Mouse (Mus musculus): ENCODE measurements around the gene Olig3. TPM values are rescaled to one million over a fixed set of nuclear protein-coding genes. Genes with fewer than 3 reads are reported as not detected.

The Olig3 gene
- polyA plus RNA-seq, 1 experiment from 2014 or later = not detected

DNA sequence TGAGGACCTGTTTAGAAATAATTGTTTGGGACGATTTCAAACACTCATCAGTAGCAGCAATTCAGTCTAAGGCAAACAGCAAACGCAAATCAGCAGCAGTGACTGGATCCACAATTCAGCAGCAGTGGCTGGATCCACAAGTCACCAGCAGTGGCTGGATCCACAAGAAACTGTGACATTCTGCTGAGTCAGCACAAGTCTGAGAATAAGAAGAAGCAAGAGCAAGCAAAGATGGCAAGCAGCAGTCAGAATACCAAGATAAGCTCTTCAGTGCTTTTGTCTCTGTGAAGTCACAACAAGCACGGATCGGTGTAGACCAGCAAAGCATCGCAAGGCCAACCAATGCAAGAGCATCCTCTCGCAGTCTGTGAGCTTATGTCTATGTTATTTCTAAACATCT lies 12.3 kb upstream of the Olig3 start:
- peaks cover 5% of the 10 kb centered on the region; the same call in 1 of the 2 replicates for H3K27me3 ChIP-seq (ENCODE audit: control insufficient read depth, insufficient read depth, low read depth, low read length)

DNA sequence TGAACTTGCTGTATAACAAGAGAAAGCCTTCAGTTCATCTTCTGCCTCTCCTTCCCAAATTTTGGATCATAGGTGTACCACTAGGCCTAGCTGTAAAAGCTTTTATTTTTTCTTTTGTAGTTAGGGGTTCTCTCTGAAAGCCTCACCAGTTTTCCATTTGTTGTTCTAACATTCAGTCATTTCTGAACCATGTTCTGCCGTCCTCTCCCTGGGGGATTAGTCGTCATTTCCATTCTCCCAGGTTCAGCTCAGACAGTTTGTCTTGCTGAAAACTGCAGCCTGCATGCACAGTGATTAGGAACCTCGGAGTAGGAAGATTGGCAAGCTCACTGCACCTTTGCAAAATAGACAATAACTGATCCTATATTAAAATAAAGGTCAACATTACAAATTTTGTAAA lies 7.0 kb upstream of the Olig3 start:
- Histone ChIP-seq H3K4me1 (ENCODE audit: control insufficient read depth, low read depth, low read length) (no peaks in the 10 kb centered on the region), H3K9me3 (replicated peaks; ENCODE audit: control insufficient read depth, low read length) (no peaks in the 10 kb centered on the region), H3K27me3 (ENCODE audit: control insufficient read depth, insufficient read depth, low read depth, low read length) (peaks cover 31% of the 10 kb centered on the region), H3K4me2 (ENCODE audit: low read depth, low read length) (no peak overlapping the region), H3K9ac (ENCODE audit: low read depth, low read length) (no peak overlapping the region), H3K36me3 (ENCODE audit: control insufficient read depth, insufficient read depth) (no peaks in the 10 kb centered on the region), H3K27ac (ENCODE audit: low read length) (no peak overlapping the region), H3K4me3 (ENCODE audit: low read depth, low read length) (no peak overlapping the region)
- ATAC-seq (ENCODE audit: low read depth) = no peak
- 39% methylated on average over 3 of the region's 3 CpGs for WGBS (ENCODE audit: insufficient replicate concordance)

More for the DNA sequence above, 12.3 kb upstream of the Olig3 start:
- H3K4me2 ChIP-seq (ENCODE audit: low read depth, low read length) = no peak overlapping the region
- no peak overlapping the region for H3K4me3 ChIP-seq (ENCODE audit: low read depth, low read length)
- H3K27ac ChIP-seq (ENCODE audit: low read length) = no peak overlapping the region
- 74% methylated on average over 6 of the region's 6 CpGs for WGBS (ENCODE audit: insufficient replicate concordance)
- H3K4me1 ChIP-seq (ENCODE audit: control insufficient read depth, low read depth, low read length) = no peaks in the 10 kb centered on the region
- H3K9ac ChIP-seq (ENCODE audit: low read depth, low read length) = no peak overlapping the region
- no peak for ATAC-seq (ENCODE audit: low read depth)
- H3K9me3 ChIP-seq (replicated peaks; ENCODE audit: control insufficient read depth, low read length) = no peaks in the 10 kb centered on the region
- H3K36me3 ChIP-seq (ENCODE audit: control insufficient read depth, insufficient read depth) = no peaks in the 10 kb centered on the region

DNA sequence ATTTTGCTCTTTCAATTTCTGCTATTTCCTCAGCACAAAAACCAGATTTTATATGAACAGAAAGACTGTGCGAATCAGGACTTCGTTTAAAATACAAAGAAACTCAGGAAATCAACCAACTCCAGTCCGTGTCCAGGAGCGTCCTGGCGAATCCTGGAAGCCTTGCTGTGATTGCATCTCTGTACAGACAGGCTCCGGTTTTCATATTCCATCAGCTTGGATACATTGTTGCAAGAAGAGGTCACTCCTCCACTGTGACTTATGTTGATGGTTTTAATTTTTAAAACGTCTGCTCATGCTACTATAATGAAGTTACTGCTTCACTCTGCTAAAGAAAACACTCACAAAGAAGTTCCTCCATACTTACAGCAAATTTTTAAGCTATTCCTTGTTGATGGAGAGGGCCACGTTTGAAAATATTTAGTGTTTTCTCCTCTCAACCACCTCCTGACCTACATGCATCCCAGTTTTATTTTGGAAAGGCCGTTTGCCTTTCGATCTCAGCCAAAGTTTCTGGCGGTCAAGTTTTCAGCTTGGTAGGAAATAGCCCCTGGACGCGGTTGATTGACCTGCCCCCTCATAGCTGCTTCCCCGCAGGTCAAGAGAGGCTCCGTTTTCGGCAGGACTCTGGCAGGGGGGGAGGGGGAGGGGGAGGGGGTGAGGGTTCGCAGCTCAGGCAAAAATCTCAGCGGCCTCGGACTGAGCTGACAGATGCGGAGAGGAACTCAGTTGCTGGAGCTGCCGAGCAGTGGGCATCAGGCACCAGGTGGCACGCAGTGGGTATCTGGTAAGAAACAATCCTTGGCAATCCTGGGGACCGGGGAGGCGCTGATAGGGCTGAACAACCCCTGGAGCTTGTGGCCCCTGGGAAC lies 4.1 kb upstream of the Olig3 start:
- no peak overlapping the region for H3K27ac ChIP-seq (ENCODE audit: low read length)
- ATAC-seq (ENCODE audit: low read depth) = no peak
- no peak overlapping the region for H3K4me3 ChIP-seq (ENCODE audit: low read depth, low read length)
- H3K4me1 ChIP-seq (ENCODE audit: control insufficient read depth, low read depth, low read length) = no peaks in the 10 kb centered on the region
- H3K27me3 ChIP-seq (ENCODE audit: control insufficient read depth, insufficient read depth, low read depth, low read length) = peaks cover 58% of the 10 kb centered on the region
- H3K4me2 ChIP-seq (ENCODE audit: low read depth, low read length) = no peak overlapping the region
- H3K36me3 ChIP-seq (ENCODE audit: control insufficient read depth, insufficient read depth) = no peaks in the 10 kb centered on the region
- no peaks in the 10 kb centered on the region for H3K9me3 ChIP-seq (replicated peaks; ENCODE audit: control insufficient read depth, low read length)
- 2% methylated on average over 24 of the region's 24 CpGs for WGBS (ENCODE audit: insufficient replicate concordance)
- no peak overlapping the region for H3K9ac ChIP-seq (ENCODE audit: low read depth, low read length)

DNA sequence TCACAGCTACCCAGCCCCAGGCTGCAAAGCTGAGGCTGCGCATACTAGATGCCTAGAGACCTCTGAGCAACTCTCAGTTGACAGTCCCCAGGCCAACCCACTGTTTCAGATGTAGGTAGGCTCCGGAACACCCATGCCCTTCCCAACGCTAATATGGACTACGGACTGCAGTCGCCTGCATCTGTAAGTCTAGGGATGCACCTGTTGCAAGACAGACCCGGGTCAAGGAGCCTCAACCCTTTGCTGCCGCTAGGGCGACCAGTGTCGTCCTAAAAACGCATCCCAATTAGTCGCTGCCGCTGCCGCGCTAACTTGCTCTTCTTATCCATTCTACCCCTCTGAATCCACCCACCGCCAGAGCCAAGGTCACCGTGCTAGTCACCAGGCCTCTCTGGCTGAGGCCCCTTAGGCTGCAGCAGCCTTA lies 3.4 kb upstream of the Olig3 start:
- H3K27me3 ChIP-seq (ENCODE audit: control insufficient read depth, insufficient read depth, low read depth, low read length) = peaks cover 65% of the 10 kb centered on the region
- H3K4me2 ChIP-seq (ENCODE audit: low read depth, low read length) = no peak overlapping the region
- no peaks in the 10 kb centered on the region for H3K9me3 ChIP-seq (replicated peaks; ENCODE audit: control insufficient read depth, low read length)
- no peaks in the 10 kb centered on the region for H3K4me1 ChIP-seq (ENCODE audit: control insufficient read depth, low read depth, low read length)
- H3K36me3 ChIP-seq (ENCODE audit: control insufficient read depth, insufficient read depth) = no peaks in the 10 kb centered on the region
- no peak for ATAC-seq (ENCODE audit: low read depth)
- 3% methylated on average over 16 of the region's 16 CpGs for WGBS (ENCODE audit: insufficient replicate concordance)
- H3K27ac ChIP-seq (ENCODE audit: low read length) = no peak overlapping the region
- H3K9ac ChIP-seq (ENCODE audit: low read depth, low read length) = no peak overlapping the region
- H3K4me3 ChIP-seq (ENCODE audit: low read depth, low read length) = no peak overlapping the region

DNA sequence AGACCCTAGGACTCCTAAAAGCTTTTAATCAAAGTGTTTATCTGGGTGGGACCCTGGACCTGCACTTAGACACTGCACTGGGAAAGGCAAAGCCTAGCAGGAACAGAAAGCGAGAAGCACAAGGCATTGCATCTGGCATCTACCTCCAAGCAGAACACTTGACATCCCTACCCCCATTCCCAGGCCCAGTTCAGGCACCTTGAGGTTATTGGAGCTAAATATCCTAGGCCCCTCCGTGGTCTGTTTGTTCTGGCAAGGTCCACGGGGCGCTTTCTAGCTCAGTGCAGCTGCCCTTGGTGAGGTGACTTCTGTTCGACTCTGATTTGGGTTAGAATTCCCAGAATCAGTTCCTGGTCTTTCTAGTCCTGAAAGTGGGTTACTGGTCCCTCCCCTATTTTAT lies 2.7 kb upstream of the Olig3 start:
- Histone ChIP-seq H3K4me3 (ENCODE audit: low read depth, low read length) (no peak overlapping the region), H3K36me3 (ENCODE audit: control insufficient read depth, insufficient read depth) (no peaks in the 10 kb centered on the region), H3K9ac (ENCODE audit: low read depth, low read length) (no peak overlapping the region), H3K4me1 (ENCODE audit: control insufficient read depth, low read depth, low read length) (no peaks in the 10 kb centered on the region), H3K9me3 (replicated peaks; ENCODE audit: control insufficient read depth, low read length) (no peaks in the 10 kb centered on the region), H3K4me2 (ENCODE audit: low read depth, low read length) (no peak overlapping the region), H3K27ac (ENCODE audit: low read length) (no peak overlapping the region), H3K27me3 (ENCODE audit: control insufficient read depth, insufficient read depth, low read depth, low read length) (peaks cover 72% of the 10 kb centered on the region)
- WGBS (ENCODE audit: insufficient replicate concordance) = 9% methylated on average over 5 of the region's 5 CpGs
- ATAC-seq (ENCODE audit: low read depth) = no peak

DNA sequence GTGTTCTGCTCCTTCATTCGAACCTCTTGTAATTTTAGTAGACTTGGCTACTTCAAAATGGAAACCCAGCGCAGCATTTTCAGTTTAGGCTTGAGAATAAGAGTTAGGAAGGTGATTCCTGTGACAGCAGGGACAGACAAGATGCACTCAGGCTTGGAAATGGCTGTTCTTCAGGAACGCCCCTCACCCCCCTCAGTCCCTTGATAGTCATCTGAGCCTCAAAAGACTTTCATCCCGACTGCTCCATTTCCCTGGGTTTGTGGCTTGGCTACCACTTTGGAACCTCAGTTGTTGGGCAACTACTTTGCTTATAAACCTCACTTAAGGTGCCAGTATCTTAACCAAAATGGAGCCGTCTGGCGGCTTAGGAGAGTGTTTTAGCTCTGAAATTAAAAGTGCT lies 2.2 kb upstream of the Olig3 start:
- Histone ChIP-seq H3K9ac (ENCODE audit: low read depth, low read length) (no peak overlapping the region), H3K4me1 (ENCODE audit: control insufficient read depth, low read depth, low read length) (no peaks in the 10 kb centered on the region), H3K27me3 (ENCODE audit: control insufficient read depth, insufficient read depth, low read depth, low read length) (peaks cover 77% of the 10 kb centered on the region), H3K36me3 (ENCODE audit: control insufficient read depth, insufficient read depth) (no peaks in the 10 kb centered on the region), H3K9me3 (replicated peaks; ENCODE audit: control insufficient read depth, low read length) (no peaks in the 10 kb centered on the region), H3K27ac (ENCODE audit: low read length) (no peak overlapping the region), H3K4me3 (ENCODE audit: low read depth, low read length) (no peak overlapping the region), H3K4me2 (ENCODE audit: low read depth, low read length) (no peak overlapping the region)
- ATAC-seq (ENCODE audit: low read depth) = no peak
- 6% methylated on average over 6 of the region's 6 CpGs for WGBS (ENCODE audit: insufficient replicate concordance)

DNA sequence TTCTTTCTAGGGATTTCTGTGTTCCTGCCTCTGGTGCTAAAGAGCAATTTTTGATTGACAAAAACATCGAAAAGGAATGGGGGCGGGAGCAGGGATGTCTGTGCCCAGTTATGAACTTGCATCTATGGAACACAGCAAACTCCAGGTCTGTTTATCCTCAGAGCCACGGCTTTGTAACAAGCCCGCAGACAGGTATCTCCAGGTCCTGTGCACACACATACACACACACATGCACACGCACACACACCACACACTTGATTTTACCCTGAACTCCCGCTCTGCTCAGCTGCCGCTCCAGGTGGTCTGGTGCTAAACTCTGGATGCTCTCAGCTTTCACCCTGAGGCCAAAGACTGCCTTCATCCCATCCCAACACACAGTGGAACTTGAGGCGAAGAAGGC lies 1.3 kb upstream of the Olig3 start:
- Histone ChIP-seq H3K27ac (ENCODE audit: low read length) (no peak overlapping the region), H3K4me2 (ENCODE audit: low read depth, low read length) (no peak overlapping the region), H3K4me3 (ENCODE audit: low read depth, low read length) (no peak overlapping the region), H3K9me3 (replicated peaks; ENCODE audit: control insufficient read depth, low read length) (no peaks in the 10 kb centered on the region), H3K27me3 (ENCODE audit: control insufficient read depth, insufficient read depth, low read depth, low read length) (peaks cover 82% of the 10 kb centered on the region), H3K9ac (ENCODE audit: low read depth, low read length) (no peak overlapping the region), H3K4me1 (ENCODE audit: control insufficient read depth, low read depth, low read length) (no peaks in the 10 kb centered on the region), H3K36me3 (ENCODE audit: control insufficient read depth, insufficient read depth) (no peaks in the 10 kb centered on the region)
- WGBS (ENCODE audit: insufficient replicate concordance) = 7% methylated on average over 8 of the region's 8 CpGs
- ATAC-seq (ENCODE audit: low read depth) = no peak

DNA sequence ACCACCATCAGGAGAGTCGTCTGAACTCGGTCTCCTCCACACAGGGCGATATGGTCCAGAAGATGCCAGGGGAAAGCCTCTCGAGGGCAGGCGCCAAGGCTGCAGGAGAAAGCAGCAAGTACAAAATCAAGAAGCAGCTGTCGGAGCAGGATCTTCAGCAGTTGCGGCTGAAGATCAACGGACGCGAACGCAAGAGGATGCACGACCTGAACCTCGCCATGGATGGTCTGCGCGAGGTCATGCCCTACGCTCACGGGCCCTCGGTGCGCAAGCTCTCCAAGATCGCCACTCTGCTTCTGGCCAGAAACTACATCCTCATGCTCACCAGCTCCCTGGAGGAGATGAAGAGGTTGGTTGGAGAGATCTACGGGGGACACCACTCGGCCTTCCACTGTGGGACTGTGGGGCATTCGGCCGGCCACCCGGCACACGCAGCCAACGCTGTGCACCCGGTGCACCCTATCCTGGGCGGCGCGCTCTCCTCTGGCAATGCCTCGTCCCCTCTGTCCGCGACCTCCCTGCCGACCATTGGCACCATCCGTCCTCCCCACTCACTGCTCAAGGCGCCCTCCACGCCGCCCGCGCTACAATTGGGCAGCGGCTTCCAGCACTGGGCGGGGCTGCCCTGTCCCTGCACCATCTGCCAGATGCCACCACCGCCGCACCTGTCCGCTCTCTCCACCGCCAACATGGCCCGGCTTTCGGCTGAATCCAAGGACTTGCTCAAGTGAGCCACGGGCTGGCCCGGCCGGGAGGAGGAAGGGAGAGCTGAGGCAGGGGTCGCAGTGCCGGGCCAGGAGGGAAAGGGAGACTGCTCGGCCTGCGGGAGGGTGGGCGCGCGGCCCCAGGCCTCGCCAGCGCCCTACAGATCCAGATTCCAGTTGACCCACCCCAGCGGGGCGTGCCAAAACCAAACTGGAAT lies 648 bp downstream of the Olig3 start:
- Histone ChIP-seq H3K36me3 (ENCODE audit: control insufficient read depth, insufficient read depth) (no peaks in the 10 kb centered on the region), H3K9ac (ENCODE audit: low read depth, low read length) (no peak overlapping the region), H3K27me3 (ENCODE audit: control insufficient read depth, insufficient read depth, low read depth, low read length) (peaks cover 93% of the 10 kb centered on the region), H3K4me1 (ENCODE audit: control insufficient read depth, low read depth, low read length) (no peaks in the 10 kb centered on the region), H3K4me2 (ENCODE audit: low read depth, low read length) (no peak overlapping the region), H3K27ac (ENCODE audit: low read length) (no peak overlapping the region), H3K4me3 (ENCODE audit: low read depth, low read length) (no peak overlapping the region), H3K9me3 (replicated peaks; ENCODE audit: control insufficient read depth, low read length) (no peaks in the 10 kb centered on the region)
- 2% methylated on average over 63 of the region's 63 CpGs for WGBS (ENCODE audit: insufficient replicate concordance)
- ATAC-seq (ENCODE audit: low read depth) = no peak

DNA sequence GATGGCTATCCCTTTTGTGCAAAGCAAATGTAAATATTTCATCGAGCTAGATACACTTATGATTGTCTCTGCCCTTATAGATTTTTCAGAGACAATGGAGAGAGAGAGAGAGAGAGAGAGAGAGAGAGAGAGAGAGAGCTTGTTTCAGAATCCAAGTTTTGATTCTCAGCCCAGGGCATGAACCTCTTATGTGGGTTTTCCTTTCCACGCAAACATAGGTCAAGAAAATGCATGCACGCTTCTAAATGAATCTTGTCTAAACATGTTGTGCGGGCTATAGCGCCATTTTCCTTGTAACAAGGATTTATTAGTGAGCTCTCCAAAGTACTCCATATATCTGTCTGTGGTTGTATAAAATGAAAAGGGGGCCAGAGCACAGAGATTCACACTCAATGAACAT lies 1.5 kb downstream of the Olig3 start:
- WGBS (ENCODE audit: insufficient replicate concordance) = 28% methylated on average over 5 of the region's 5 CpGs
- Histone ChIP-seq H3K9me3 (replicated peaks; ENCODE audit: control insufficient read depth, low read length) (no peaks in the 10 kb centered on the region), H3K4me1 (ENCODE audit: control insufficient read depth, low read depth, low read length) (no peaks in the 10 kb centered on the region), H3K36me3 (ENCODE audit: control insufficient read depth, insufficient read depth) (no peaks in the 10 kb centered on the region), H3K27me3 (ENCODE audit: control insufficient read depth, insufficient read depth, low read depth, low read length) (peaks cover 93% of the 10 kb centered on the region), H3K9ac (ENCODE audit: low read depth, low read length) (no peak overlapping the region), H3K27ac (ENCODE audit: low read length) (no peak overlapping the region), H3K4me3 (ENCODE audit: low read depth, low read length) (no peak overlapping the region), H3K4me2 (ENCODE audit: low read depth, low read length) (no peak overlapping the region)
- ATAC-seq (ENCODE audit: low read depth) = no peak

Data from liver, embryonic 16.5 days (tissue).